8 mouse cellular contexts compared by ENCODE assay signal in the genomic region with DNA sequence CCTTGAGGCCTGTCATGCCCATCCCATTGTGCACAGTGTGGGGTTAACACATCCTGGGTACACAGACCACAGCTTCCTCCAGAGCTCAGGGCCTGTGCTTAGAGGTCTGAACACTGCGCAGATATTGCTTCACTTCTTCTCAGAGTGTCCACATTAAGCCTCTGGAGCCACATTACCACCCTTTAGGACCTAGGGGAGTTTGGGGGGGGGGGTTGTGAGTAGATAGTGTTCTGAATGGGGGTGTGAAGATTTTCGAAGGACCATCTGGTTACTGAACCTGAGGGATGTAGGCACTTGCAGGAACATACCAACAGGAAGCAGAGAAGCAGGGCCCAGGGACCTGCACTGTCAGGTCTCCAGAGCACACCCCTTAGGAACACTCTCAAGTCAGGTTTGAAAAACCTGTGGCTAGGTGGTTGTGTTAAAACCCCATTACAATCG. TPM values are rescaled to one million over a fixed set of nuclear protein-coding genes. Genes with fewer than 3 reads are reported as not detected.
A peak's percentile ranks its signal among the peaks of the same experiment; 100 is the strongest.
DNase-seq lines count a peak whose midpoint lies in the region; ATAC-seq and TF ChIP-seq lines count a peak whose summit lies in the region.

No protein-coding gene starts in this region.

- DNase-seq in forebrain, embryonic 11.5 days (ENCODE audit: low spot score), result no peak
- DNase-seq in forebrain, embryonic 14.5 days (ENCODE audit: low spot score), result no peak
- DNase-seq in CH12.LX (ENCODE audit: extremely low read depth), result peak; percentile 52
- peak; percentile 88 for DNase-seq in induced T-regulatory cell, adult 2 months (ENCODE audit: low read depth)
- DNase-seq in urinary bladder, postnatal 36 days (ENCODE audit: low spot score in 2 of 2), result no peak
- DNase-seq in adrenal gland, postnatal 25 days, result no peak
- no peak for DNase-seq in layer of hippocampus, postnatal 36 days

- 37% methylated on average over 3 of the region's 3 CpGs for WGBS in forebrain, embryonic 11.5 days
- 31% methylated on average over 3 of the region's 3 CpGs for WGBS in forebrain, embryonic 14.5 days
- WGBS in midbrain, embryonic 15.5 days, result 36% methylated on average over 3 of the region's 3 CpGs

- dilution Hi-C loops in CH12.LX (cut with MboI; ENCODE audit: extremely low pct_ligation_motif_present, extremely low pct_unique_long_range_greater_than_20kb, low sequenced_read_pairs), result no loop called here

- no peak overlapping the region for H3K4me3 ChIP-seq in forebrain, embryonic 11.5 days (ENCODE audit: low read depth, low read length)
- H3K4me3 ChIP-seq in forebrain, embryonic 14.5 days (ENCODE audit: low read depth, low read length), result no peak overlapping the region
- peak overlapping the region; percentile 50 to 96 (median 92) for H3K4me3 ChIP-seq in CH12.LX (replicated peaks in 1 of 3; ENCODE audit: low read depth in 2 of 3, low read length in 2 of 3, poor library complexity in 1 of 3)
- no peak overlapping the region for H3K4me3 ChIP-seq in midbrain, embryonic 15.5 days

- peaks cover 15% of the 10 kb centered on the region for H3K4me1 ChIP-seq in forebrain, embryonic 11.5 days (replicated peaks; ENCODE audit: control insufficient read depth, insufficient read depth, low read length)
- peaks cover 15% of the 10 kb centered on the region for H3K4me1 ChIP-seq in forebrain, embryonic 14.5 days (ENCODE audit: control insufficient read depth, insufficient read depth, low read length)
- peaks cover 18 to 51% of the 10 kb centered on the region in 2 experiments for H3K4me1 ChIP-seq in CH12.LX (ENCODE audit: control insufficient read depth in 1 of 2, insufficient read depth in 2 of 2)
- peaks cover 34% of the 10 kb centered on the region for H3K4me1 ChIP-seq in midbrain, embryonic 15.5 days

- no peak for ATAC-seq in forebrain, embryonic 11.5 days (replicated peaks; ENCODE audit: low FRiP score)
- no peak for ATAC-seq in forebrain, embryonic 14.5 days
- ATAC-seq in midbrain, embryonic 15.5 days (replicated peaks), result no peak

- H3K27ac ChIP-seq in forebrain, embryonic 11.5 days (ENCODE audit: low read depth, low read length), result no peak overlapping the region
- no peak overlapping the region for H3K27ac ChIP-seq in forebrain, embryonic 14.5 days (ENCODE audit: low read depth, low read length)
- H3K27ac ChIP-seq in CH12.LX (ENCODE audit: insufficient read depth, low read depth), result peak overlapping the region; percentile 72
- no peak overlapping the region for H3K27ac ChIP-seq in midbrain, embryonic 15.5 days

- TF ChIP-seq RAD21 in CH12.LX (IDR thresholded peaks at IDR 0.05; ENCODE audit: low read depth, low read length), result no peak

- no peak for TF ChIP-seq EP300 in CH12.LX (IDR thresholded peaks at IDR 0.05; ENCODE audit: low read length)

- in situ Hi-C loops in CH12.LX (cut with MboI; ENCODE audit: low pct_ligation_motif_present, low pct_unique_long_range_greater_than_20kb, low sequenced_read_pairs), result loop anchor here (5.0 kb wide), 1 partner anchor 52 kb away; no protein-coding TSS in a partner anchor

- peaks cover 53% of the 10 kb centered on the region for H3K27me3 ChIP-seq in forebrain, embryonic 11.5 days (ENCODE audit: control insufficient read depth, insufficient read depth, low read length)
- peaks cover 62% of the 10 kb centered on the region for H3K27me3 ChIP-seq in forebrain, embryonic 14.5 days (replicated peaks; ENCODE audit: control insufficient read depth, insufficient read depth, low read length)
- no peaks in the 10 kb centered on the region for H3K27me3 ChIP-seq in CH12.LX (replicated peaks)
- H3K27me3 ChIP-seq in midbrain, embryonic 15.5 days (replicated peaks), result peaks cover 46% of the 10 kb centered on the region

- H3K9me3 ChIP-seq in forebrain, embryonic 11.5 days (ENCODE audit: control insufficient read depth, low read length), result no peaks in the 10 kb centered on the region
- no peaks in the 10 kb centered on the region for H3K9me3 ChIP-seq in forebrain, embryonic 14.5 days (replicated peaks; ENCODE audit: control insufficient read depth, low read length)
- peaks cover 6% of the 10 kb centered on the region for H3K9me3 ChIP-seq in CH12.LX (replicated peaks; ENCODE audit: low read length)
- H3K9me3 ChIP-seq in midbrain, embryonic 15.5 days, result no peaks in the 10 kb centered on the region

- H3K36me3 ChIP-seq in forebrain, embryonic 11.5 days (ENCODE audit: control insufficient read depth, insufficient read depth, low read length), result no peaks in the 10 kb centered on the region
- H3K36me3 ChIP-seq in forebrain, embryonic 14.5 days (ENCODE audit: control insufficient read depth, insufficient read depth, low read length), result no peaks in the 10 kb centered on the region
- peaks cover 0 to 8% of the 10 kb centered on the region in 2 experiments for H3K36me3 ChIP-seq in CH12.LX (replicated peaks in 1 of 2; ENCODE audit: control insufficient read depth in 1 of 2, insufficient read depth in 1 of 2, low read length in 1 of 2)
- no peaks in the 10 kb centered on the region for H3K36me3 ChIP-seq in midbrain, embryonic 15.5 days (replicated peaks)

- peaks cover 58% of the 10 kb centered on the region for H3K79me2 ChIP-seq in CH12.LX (replicated peaks; ENCODE audit: control insufficient read depth, extremely low read depth, insufficient read depth, poor library complexity, severe bottlenecking)

- no peak for TF ChIP-seq POLR2A in CH12.LX (IDR thresholded peaks at IDR 0.05; ENCODE audit: low read depth, low read length)

- TF ChIP-seq CTCF in CH12.LX (conservative IDR thresholded peaks at IDR 0.05 in 1 of 2, IDR thresholded peaks at IDR 0.05 in 1 of 2; ENCODE audit: low read depth in 2 of 2, low read length in 2 of 2), result no peak

- no peak overlapping the region for H3K9ac ChIP-seq in forebrain, embryonic 11.5 days (ENCODE audit: low read length)
- no peak overlapping the region for H3K9ac ChIP-seq in forebrain, embryonic 14.5 days (ENCODE audit: low read length)
- peak overlapping the region; percentile 71 for H3K9ac ChIP-seq in CH12.LX (ENCODE audit: insufficient read depth, low read depth)
- H3K9ac ChIP-seq in midbrain, embryonic 15.5 days, result no peak overlapping the region

- H3K4me2 ChIP-seq in forebrain, embryonic 11.5 days (ENCODE audit: low read depth, low read length, severe bottlenecking), result peak overlapping the region; percentile 9; the same call in 1 of the 2 replicates
- no peak overlapping the region for H3K4me2 ChIP-seq in forebrain, embryonic 14.5 days (ENCODE audit: low read length)
- H3K4me2 ChIP-seq in CH12.LX (ENCODE audit: insufficient read depth, low read depth, poor library complexity, severe bottlenecking), result peak overlapping the region; percentile 76
- 0 out of 2 replicates have a peak overlapping the region, but pooled peaks have one; percentile 3 for H3K4me2 ChIP-seq in midbrain, embryonic 15.5 days

TF ChIP-seq in CH12.LX, 34 proteins besides CTCF, POLR2A, EP300 and RAD21:
- TF ChIP-seq MXI1 (IDR thresholded peaks at IDR 0.05; ENCODE audit: low read depth, low read length), result peak; percentile 23; the same call in 1 of the 2 replicates
- TF ChIP-seq CHD1 (IDR thresholded peaks at IDR 0.05; ENCODE audit: low read depth, low read length), result 0 out of 2 replicates have a peak, but pooled peaks have one; percentile 16
- no peak for TF ChIP-seq TBP (conservative IDR thresholded peaks at IDR 0.05; ENCODE audit: low read depth, low read length)
- TF ChIP-seq CHD2 (IDR thresholded peaks at IDR 0.05; ENCODE audit: low read length), result no peak
- peak; percentile 9; the same call in 1 of the 2 replicates for TF ChIP-seq HCFC1 (IDR thresholded peaks at IDR 0.05; ENCODE audit: low read depth, low read length)
- no peak for TF ChIP-seq MEF2A (IDR thresholded peaks at IDR 0.05; ENCODE audit: borderline replicate concordance, low read depth, low read length)
TF ChIP-seq in CH12.LX: peak in this region for 3.

RNA-seq across cellular contexts. Expression of a gene that starts 3.3 kb away (rescaled TPM):
- polyA plus RNA-seq in forebrain, embryonic 11.5 days (2014; fragmentation: Nextera tagmentation; extraction: Ambion mirVana), result 14.3 and 14.7 TPM in 2 replicates
- polyA plus RNA-seq in forebrain, embryonic 14.5 days (2014; fragmentation: Nextera tagmentation; extraction: Ambion mirVana), result 5.5 and 6.2 TPM in 2 replicates
- total RNA-seq in CH12.LX (2012; rRNA removed) (20.8 and 23.3 TPM in 2 replicates), CH12.LX (2014; rRNA removed) (29.3 TPM in 2 replicates)
- 20.3 and 20.6 TPM in 2 replicates for polyA plus RNA-seq in CH12.LX (2012; ENCODE audit: insufficient read length, low read depth)
- polyA plus RNA-seq in midbrain, embryonic 15.5 days (2015; fragmentation: Nextera tagmentation; extraction: Ambion mirVana), result 7.9 and 8.1 TPM in 2 replicates
- total RNA-seq in adrenal gland, postnatal 25 days (2021), result 11.6 and 15.8 TPM in 2 replicates
- total RNA-seq in layer of hippocampus, postnatal 36 days (2021), result 1 to 10 TPM; 5.4 to 6.3 TPM

Comparison
In these comparisons a context has a peak if more than half of its experiments do, and no peak if none do; other contexts are left out.
1. DNase-seq: peak in CH12.LX (single experiment) and induced T-regulatory cell, adult 2 months (single experiment); none in forebrain, embryonic 11.5 days (single experiment), forebrain, embryonic 14.5 days (single experiment), urinary bladder, postnatal 36 days (0 of 2), adrenal gland, postnatal 25 days (single experiment) and layer of hippocampus, postnatal 36 days (0 of 2).
2. H3K4me3 ChIP-seq: peak in CH12.LX (3 of 3); none in forebrain, embryonic 11.5 days (single experiment), forebrain, embryonic 14.5 days (single experiment) and midbrain, embryonic 15.5 days (single experiment).